Mouse (Mus musculus): Measurements from ENCODE around the gene Fry. TPM values are rescaled to one million over a fixed set of nuclear protein-coding genes. Genes with fewer than 3 reads are reported as not detected.
A peak's percentile ranks its signal among the peaks of the same experiment; 100 is the strongest.

The Fry gene
- polyA plus RNA-seq, 1 experiment from 2014 or later: 42.2 TPM

- Histone ChIP-seq H3K27me3 (ENCODE audit: control insufficient read depth, insufficient read depth, low read length) (no peaks in the 10 kb centered on the region), H3K9ac (ENCODE audit: low read length) (peak overlapping the region; percentile 39; the same call in 1 of the 2 replicates), H3K36me3 (ENCODE audit: control insufficient read depth, insufficient read depth, low read length) (no peaks in the 10 kb centered on the region), H3K4me1 (ENCODE audit: control insufficient read depth in 2 of 2, insufficient read depth in 2 of 2, low read length in 2 of 2) (peaks cover 7 to 22% of the 10 kb centered on the region in 2 experiments), H3K4me3 (ENCODE audit: control insufficient read depth in 1 of 2, insufficient read depth in 1 of 2, low read depth in 1 of 2, low read length in 2 of 2) (no peak overlapping the region), H3K4me2 (ENCODE audit: low read length) (peak overlapping the region; percentile 32), H3K27ac (replicated peaks in 1 of 2; ENCODE audit: control insufficient read depth in 1 of 2, insufficient read depth in 1 of 2, low read depth in 2 of 2, low read length in 2 of 2) (peak overlapping the region; percentile 39 to 81), H3K9me3 (ENCODE audit: control insufficient read depth, low read length) (peaks cover 6% of the 10 kb centered on the region)
- WGBS: 65% methylated on average over 9 of the region's 9 CpGs
- no peak for ATAC-seq (ENCODE audit: insufficient number of reproducible peaks, insufficient read depth, low FRiP score, low read depth)
These were observed 2.1 kb upstream of the Fry start for GRCm38 (mm10) chr5:150116216-150116905.

GRCm38 (mm10) chr5:150116906-150117216, 1.6 kb upstream of the Fry start:
- no peak for ATAC-seq (ENCODE audit: insufficient number of reproducible peaks, insufficient read depth, low FRiP score, low read depth)
- peaks cover 6% of the 10 kb centered on the region for H3K9me3 ChIP-seq (ENCODE audit: control insufficient read depth, low read length)
- H3K4me2 ChIP-seq (ENCODE audit: low read length): no peak overlapping the region
- no peak overlapping the region for H3K9ac ChIP-seq (ENCODE audit: low read length)
- no peak overlapping the region for H3K4me3 ChIP-seq (ENCODE audit: control insufficient read depth in 1 of 2, insufficient read depth in 1 of 2, low read depth in 1 of 2, low read length in 2 of 2)
- no peaks in the 10 kb centered on the region for H3K36me3 ChIP-seq (ENCODE audit: control insufficient read depth, insufficient read depth, low read length)
- no peaks in the 10 kb centered on the region for H3K27me3 ChIP-seq (ENCODE audit: control insufficient read depth, insufficient read depth, low read length)
- 85% methylated on average over 6 of the region's 6 CpGs for WGBS
- H3K27ac ChIP-seq (replicated peaks in 1 of 2; ENCODE audit: control insufficient read depth in 1 of 2, insufficient read depth in 1 of 2, low read depth in 2 of 2, low read length in 2 of 2): no peak overlapping the region
- H3K4me1 ChIP-seq (ENCODE audit: control insufficient read depth in 2 of 2, insufficient read depth in 2 of 2, low read length in 2 of 2): peaks cover 7 to 22% of the 10 kb centered on the region in 2 experiments

GRCm38 (mm10) chr5:150118124-150118454, 356 bp upstream of the Fry start:
- H3K27ac ChIP-seq (replicated peaks in 1 of 2; ENCODE audit: control insufficient read depth in 1 of 2, insufficient read depth in 1 of 2, low read depth in 2 of 2, low read length in 2 of 2): peak overlapping the region in 1 of 2 experiments; percentile 39; a peak in 1 of 4 replicates

GRCm38 (mm10) chr5:150120676-150121075, 2.2 kb downstream of the Fry start:
- H3K4me2 ChIP-seq (ENCODE audit: low read length): no peak overlapping the region
- H3K27me3 ChIP-seq (ENCODE audit: control insufficient read depth, insufficient read depth, low read length): no peaks in the 10 kb centered on the region
- H3K4me1 ChIP-seq (ENCODE audit: control insufficient read depth in 2 of 2, insufficient read depth in 2 of 2, low read length in 2 of 2): peaks cover 0 to 11% of the 10 kb centered on the region in 2 experiments; a peak in 2 of 4 replicates
- no peak overlapping the region for H3K4me3 ChIP-seq (ENCODE audit: control insufficient read depth in 1 of 2, insufficient read depth in 1 of 2, low read depth in 1 of 2, low read length in 2 of 2)
- no peak overlapping the region for H3K27ac ChIP-seq (replicated peaks in 1 of 2; ENCODE audit: control insufficient read depth in 1 of 2, insufficient read depth in 1 of 2, low read depth in 2 of 2, low read length in 2 of 2)
- H3K9ac ChIP-seq (ENCODE audit: low read length): no peak overlapping the region
- H3K9me3 ChIP-seq (ENCODE audit: control insufficient read depth, low read length): peaks cover 6% of the 10 kb centered on the region
- ATAC-seq (ENCODE audit: insufficient number of reproducible peaks, insufficient read depth, low FRiP score, low read depth): no peak
- H3K36me3 ChIP-seq (ENCODE audit: control insufficient read depth, insufficient read depth, low read length): no peaks in the 10 kb centered on the region
- WGBS: 82% methylated on average over 8 of the region's 8 CpGs

More at GRCm38 (mm10) chr5:150118124-150118454, 356 bp upstream of the Fry start:
- no peaks in the 10 kb centered on the region for H3K36me3 ChIP-seq (ENCODE audit: control insufficient read depth, insufficient read depth, low read length)
- peak overlapping the region; percentile 28 for H3K9ac ChIP-seq (ENCODE audit: low read length)
- peak overlapping the region; percentile 77 for H3K4me2 ChIP-seq (ENCODE audit: low read length)
- H3K27me3 ChIP-seq (ENCODE audit: control insufficient read depth, insufficient read depth, low read length): no peaks in the 10 kb centered on the region
- H3K4me3 ChIP-seq (ENCODE audit: control insufficient read depth in 1 of 2, insufficient read depth in 1 of 2, low read depth in 1 of 2, low read length in 2 of 2): peak overlapping the region; percentile 70 to 73
- H3K9me3 ChIP-seq (ENCODE audit: control insufficient read depth, low read length): peaks cover 6% of the 10 kb centered on the region
- H3K4me1 ChIP-seq (ENCODE audit: control insufficient read depth in 2 of 2, insufficient read depth in 2 of 2, low read length in 2 of 2): peaks cover 7 to 22% of the 10 kb centered on the region in 2 experiments
- WGBS: 18% methylated on average over 8 of the region's 8 CpGs
- ATAC-seq (ENCODE audit: insufficient number of reproducible peaks, insufficient read depth, low FRiP score, low read depth): no peak

- Histone ChIP-seq H3K4me3 (ENCODE audit: control insufficient read depth in 1 of 2, insufficient read depth in 1 of 2, low read depth in 1 of 2, low read length in 2 of 2) (no peak overlapping the region), H3K27ac (replicated peaks in 1 of 2; ENCODE audit: control insufficient read depth in 1 of 2, insufficient read depth in 1 of 2, low read depth in 2 of 2, low read length in 2 of 2) (no peak overlapping the region), H3K27me3 (ENCODE audit: control insufficient read depth, insufficient read depth, low read length) (no peaks in the 10 kb centered on the region), H3K36me3 (ENCODE audit: control insufficient read depth, insufficient read depth, low read length) (no peaks in the 10 kb centered on the region), H3K9ac (ENCODE audit: low read length) (no peak overlapping the region), H3K9me3 (ENCODE audit: control insufficient read depth, low read length) (peaks cover 3% of the 10 kb centered on the region), H3K4me1 (ENCODE audit: control insufficient read depth in 2 of 2, insufficient read depth in 2 of 2, low read length in 2 of 2) (peaks cover 0 to 4% of the 10 kb centered on the region in 2 experiments; a peak in 1 of 4 replicates), H3K4me2 (ENCODE audit: low read length) (no peak overlapping the region)
- ATAC-seq (ENCODE audit: insufficient number of reproducible peaks, insufficient read depth, low FRiP score, low read depth): no peak
- 85% methylated on average over 4 of the region's 4 CpGs for WGBS
These were observed 3.6 kb downstream of the Fry start for GRCm38 (mm10) chr5:150122095-150122494.

- ATAC-seq (ENCODE audit: insufficient number of reproducible peaks, insufficient read depth, low FRiP score, low read depth): no peak
- no peak overlapping the region for H3K27ac ChIP-seq (replicated peaks in 1 of 2; ENCODE audit: control insufficient read depth in 1 of 2, insufficient read depth in 1 of 2, low read depth in 2 of 2, low read length in 2 of 2)
- peaks cover 0 to 4% of the 10 kb centered on the region in 2 experiments; a peak in 1 of 4 replicates for H3K4me1 ChIP-seq (ENCODE audit: control insufficient read depth in 2 of 2, insufficient read depth in 2 of 2, low read length in 2 of 2)
- no peak overlapping the region for H3K9ac ChIP-seq (ENCODE audit: low read length)
- no peak overlapping the region for H3K4me3 ChIP-seq (ENCODE audit: control insufficient read depth in 1 of 2, insufficient read depth in 1 of 2, low read depth in 1 of 2, low read length in 2 of 2)
- no peaks in the 10 kb centered on the region for H3K36me3 ChIP-seq (ENCODE audit: control insufficient read depth, insufficient read depth, low read length)
- no peaks in the 10 kb centered on the region for H3K9me3 ChIP-seq (ENCODE audit: control insufficient read depth, low read length)
- H3K4me2 ChIP-seq (ENCODE audit: low read length): no peak overlapping the region
- 87% methylated on average over 2 of the region's 2 CpGs for WGBS
- no peaks in the 10 kb centered on the region for H3K27me3 ChIP-seq (ENCODE audit: control insufficient read depth, insufficient read depth, low read length)
These were observed 4.1 kb downstream of the Fry start for GRCm38 (mm10) chr5:150122571-150122970.

GRCm38 (mm10) chr5:150125920-150126319, 7.5 kb downstream of the Fry start:
- H3K27me3 ChIP-seq (ENCODE audit: control insufficient read depth, insufficient read depth, low read length): no peaks in the 10 kb centered on the region
- no peaks in the 10 kb centered on the region for H3K36me3 ChIP-seq (ENCODE audit: control insufficient read depth, insufficient read depth, low read length)
- H3K4me2 ChIP-seq (ENCODE audit: low read length): no peak overlapping the region
- WGBS: 77% methylated on average over 9 of the region's 9 CpGs
- H3K4me1 ChIP-seq (ENCODE audit: control insufficient read depth in 2 of 2, insufficient read depth in 2 of 2, low read length in 2 of 2): no peaks in the 10 kb centered on the region; a peak in 1 of 4 replicates
- no peak overlapping the region for H3K4me3 ChIP-seq (ENCODE audit: control insufficient read depth in 1 of 2, insufficient read depth in 1 of 2, low read depth in 1 of 2, low read length in 2 of 2)
- no peak overlapping the region for H3K27ac ChIP-seq (replicated peaks in 1 of 2; ENCODE audit: control insufficient read depth in 1 of 2, insufficient read depth in 1 of 2, low read depth in 2 of 2, low read length in 2 of 2)
- H3K9me3 ChIP-seq (ENCODE audit: control insufficient read depth, low read length): no peaks in the 10 kb centered on the region
- ATAC-seq (ENCODE audit: insufficient number of reproducible peaks, insufficient read depth, low FRiP score, low read depth): no peak
- H3K9ac ChIP-seq (ENCODE audit: low read length): no peak overlapping the region

GRCm38 (mm10) chr5:150128432-150128831, 10.0 kb downstream of the Fry start:
- 79% methylated on average over 8 of the region's 8 CpGs for WGBS
- Histone ChIP-seq H3K4me3 (ENCODE audit: control insufficient read depth in 1 of 2, insufficient read depth in 1 of 2, low read depth in 1 of 2, low read length in 2 of 2) (no peak overlapping the region), H3K36me3 (ENCODE audit: control insufficient read depth, insufficient read depth, low read length) (no peaks in the 10 kb centered on the region), H3K27ac (replicated peaks in 1 of 2; ENCODE audit: control insufficient read depth in 1 of 2, insufficient read depth in 1 of 2, low read depth in 2 of 2, low read length in 2 of 2) (no peak overlapping the region), H3K9ac (ENCODE audit: low read length) (no peak overlapping the region), H3K4me1 (ENCODE audit: control insufficient read depth in 2 of 2, insufficient read depth in 2 of 2, low read length in 2 of 2) (peaks cover 0 to 4% of the 10 kb centered on the region in 2 experiments; a peak in 1 of 4 replicates), H3K9me3 (ENCODE audit: control insufficient read depth, low read length) (no peaks in the 10 kb centered on the region), H3K27me3 (ENCODE audit: control insufficient read depth, insufficient read depth, low read length) (no peaks in the 10 kb centered on the region), H3K4me2 (ENCODE audit: low read length) (no peak overlapping the region)
- no peak for ATAC-seq (ENCODE audit: insufficient number of reproducible peaks, insufficient read depth, low FRiP score, low read depth)
